Mouse (Mus musculus): ENCODE results near the gene Cdk20. TPM values are rescaled to one million over a fixed set of nuclear protein-coding genes. Genes with fewer than 3 reads are reported as not detected.

Gene Cdk20
- polyA plus RNA-seq, 2 experiments, result 2.7 to 3.6 TPM

DNA sequence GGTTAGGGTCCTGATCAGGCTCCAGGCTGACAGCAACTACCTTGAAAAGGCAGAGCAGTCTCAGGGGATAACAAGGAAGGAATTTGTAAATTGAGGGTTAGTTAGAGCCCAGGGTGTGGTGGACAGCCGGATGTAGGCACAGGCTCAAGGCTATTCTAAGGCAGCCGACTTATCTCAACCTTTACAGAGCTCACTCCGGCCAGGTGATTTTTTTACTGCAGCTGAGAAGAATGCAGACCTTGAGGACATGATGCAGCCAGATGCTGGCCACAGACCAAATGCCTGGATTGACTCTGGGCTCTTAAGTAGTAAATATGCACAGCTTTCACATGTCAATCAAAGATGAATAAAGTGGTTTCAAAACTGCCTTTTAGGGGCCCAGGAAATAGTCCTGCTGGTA is 10.7 kb upstream of the Cdk20 start:
- no peak for ATAC-seq (ENCODE audit: insufficient read depth)
- H3K36me3 ChIP-seq (replicated peaks; ENCODE audit: control insufficient read depth, insufficient read depth, low read depth), result no peaks in the 10 kb centered on the region
- no peak overlapping the region for H3K4me2 ChIP-seq (ENCODE audit: low read depth)
- peaks cover 0 to 2% of the 10 kb centered on the region in 2 experiments; a peak in 1 of 4 replicates for H3K4me1 ChIP-seq (replicated peaks; ENCODE audit: control insufficient read depth in 2 of 2, insufficient read depth in 2 of 2, low read length in 1 of 2)
- H3K4me3 ChIP-seq (ENCODE audit: insufficient read depth in 1 of 2, low read depth in 2 of 2, low read length in 2 of 2), result no peak overlapping the region
- H3K27me3 ChIP-seq (ENCODE audit: control insufficient read depth, insufficient read depth, low read length), result no peaks in the 10 kb centered on the region
- H3K9ac ChIP-seq (replicated peaks), result no peak overlapping the region
- no peaks in the 10 kb centered on the region for H3K9me3 ChIP-seq (ENCODE audit: control insufficient read depth, low read length)
- no peak for DNase-seq (ENCODE audit: low read depth in 3 of 3, low spot score in 3 of 3)
- TF ChIP-seq CTCF (IDR thresholded peaks at IDR 0.05; ENCODE audit: low read depth) (no peak), EP300 (IDR thresholded peaks at IDR 0.05; ENCODE audit: low read depth) (no peak)
- 31% methylated on average over 3 of the region's 3 CpGs for WGBS (ENCODE audit: insufficient replicate concordance)
- no peak overlapping the region for H3K27ac ChIP-seq

DNA sequence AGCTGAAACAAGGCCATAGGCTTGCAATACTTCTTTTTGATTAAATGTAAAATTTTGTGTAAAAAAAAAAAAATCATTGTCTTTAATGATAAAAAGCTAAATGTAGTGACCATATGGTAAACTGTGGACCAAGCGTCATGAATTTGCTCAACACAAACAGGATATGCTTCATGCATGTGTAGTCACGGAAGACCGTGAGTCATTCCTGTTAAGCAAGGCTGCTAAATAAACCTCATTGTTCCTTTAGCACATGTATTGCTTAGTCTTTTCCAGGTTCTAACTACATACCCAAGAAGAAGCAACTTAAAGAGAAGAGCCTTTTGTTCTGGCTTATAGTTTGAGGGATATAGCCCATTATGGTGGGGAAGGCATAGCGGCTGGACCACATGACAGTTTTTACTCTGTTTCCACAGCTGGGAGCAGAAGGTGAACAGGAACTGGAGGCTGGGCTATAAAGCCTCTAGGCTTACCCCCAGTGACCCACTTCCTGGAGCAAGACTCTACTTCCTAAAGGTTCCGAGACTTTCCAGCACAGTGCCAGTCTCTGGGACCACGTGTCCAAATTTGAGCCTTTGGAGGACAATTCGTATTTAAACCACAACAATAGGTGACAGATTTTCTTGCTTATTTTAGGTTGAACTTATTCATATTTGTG is 10.0 kb upstream of the Cdk20 start:
- TF ChIP-seq CTCF (IDR thresholded peaks at IDR 0.05; ENCODE audit: low read depth) (no peak), EP300 (IDR thresholded peaks at IDR 0.05; ENCODE audit: low read depth) (no peak)
- 71% methylated on average over 7 of the region's 7 CpGs for WGBS (ENCODE audit: insufficient replicate concordance)
- Histone ChIP-seq H3K27me3 (ENCODE audit: control insufficient read depth, insufficient read depth, low read length) (no peaks in the 10 kb centered on the region), H3K9me3 (ENCODE audit: control insufficient read depth, low read length) (no peaks in the 10 kb centered on the region), H3K9ac (replicated peaks) (no peak overlapping the region), H3K4me2 (ENCODE audit: low read depth) (no peak overlapping the region), H3K4me3 (ENCODE audit: insufficient read depth in 1 of 2, low read depth in 2 of 2, low read length in 2 of 2) (no peak overlapping the region), H3K36me3 (replicated peaks; ENCODE audit: control insufficient read depth, insufficient read depth, low read depth) (no peaks in the 10 kb centered on the region), H3K27ac (no peak overlapping the region), H3K4me1 (replicated peaks; ENCODE audit: control insufficient read depth in 2 of 2, insufficient read depth in 2 of 2, low read length in 1 of 2) (peaks cover 0 to 2% of the 10 kb centered on the region in 2 experiments; a peak in 1 of 4 replicates)
- no peak for ATAC-seq (ENCODE audit: insufficient read depth)
- no peak for DNase-seq (ENCODE audit: low read depth in 3 of 3, low spot score in 3 of 3)

DNA sequence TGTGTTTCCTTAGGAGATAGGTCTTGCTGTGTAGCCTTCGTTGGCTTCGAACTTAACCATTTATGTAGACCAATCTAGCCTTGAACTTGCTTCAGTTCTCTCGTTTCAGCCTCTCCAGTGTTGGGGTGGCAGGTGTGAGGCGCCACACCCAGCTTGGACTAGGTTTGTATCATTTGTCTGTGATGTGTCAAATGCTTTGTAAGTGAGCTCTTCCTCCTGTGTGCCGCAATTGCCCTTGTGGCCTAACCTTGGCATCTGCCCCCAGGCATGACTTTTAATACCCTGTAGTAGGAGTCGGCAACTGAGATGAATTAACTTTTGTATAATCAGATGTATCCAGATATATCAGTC is 9.5 kb upstream of the Cdk20 start:
- peaks cover 0 to 2% of the 10 kb centered on the region in 2 experiments; a peak in 1 of 4 replicates for H3K4me1 ChIP-seq (replicated peaks; ENCODE audit: control insufficient read depth in 2 of 2, insufficient read depth in 2 of 2, low read length in 1 of 2)
- no peak for TF ChIP-seq CTCF (IDR thresholded peaks at IDR 0.05; ENCODE audit: low read depth)
- TF ChIP-seq EP300 (IDR thresholded peaks at IDR 0.05; ENCODE audit: low read depth), result no peak
- no peak overlapping the region for H3K4me3 ChIP-seq (ENCODE audit: insufficient read depth in 1 of 2, low read depth in 2 of 2, low read length in 2 of 2)
- no peaks in the 10 kb centered on the region for H3K36me3 ChIP-seq (replicated peaks; ENCODE audit: control insufficient read depth, insufficient read depth, low read depth)
- H3K9me3 ChIP-seq (ENCODE audit: control insufficient read depth, low read length), result no peaks in the 10 kb centered on the region
- WGBS (ENCODE audit: insufficient replicate concordance), result 77% methylated on average over 6 of the region's 6 CpGs
- H3K27me3 ChIP-seq (ENCODE audit: control insufficient read depth, insufficient read depth, low read length), result no peaks in the 10 kb centered on the region
- no peak overlapping the region for H3K9ac ChIP-seq (replicated peaks)
- ATAC-seq (ENCODE audit: insufficient read depth) (no peak), DNase-seq (ENCODE audit: low read depth in 3 of 3, low spot score in 3 of 3) (no peak)
- no peak overlapping the region for H3K27ac ChIP-seq
- no peak overlapping the region for H3K4me2 ChIP-seq (ENCODE audit: low read depth)

DNA sequence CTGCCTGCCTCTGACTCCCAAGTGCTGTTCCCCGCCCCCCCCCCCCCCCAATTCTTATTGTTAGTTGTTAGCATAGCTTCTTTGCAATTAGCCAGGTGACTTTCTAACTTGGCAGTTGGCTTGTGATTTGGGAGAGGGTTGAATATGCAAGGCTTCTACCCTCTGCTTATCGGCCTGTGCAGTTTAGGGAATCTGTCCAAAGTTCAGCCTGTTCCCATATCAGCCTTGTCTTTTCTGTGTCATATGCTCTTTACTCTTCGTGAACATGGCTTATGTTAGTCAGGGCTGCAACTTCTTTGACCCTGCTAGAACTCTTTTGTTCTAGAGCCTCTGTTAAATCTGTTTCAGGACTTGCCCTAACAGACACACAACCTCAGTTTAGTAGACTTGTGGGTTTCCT is 7.8 kb upstream of the Cdk20 start:
- 34% methylated on average over 3 of the region's 3 CpGs for WGBS (ENCODE audit: insufficient replicate concordance)
- Histone ChIP-seq H3K4me2 (ENCODE audit: low read depth) (no peak overlapping the region), H3K36me3 (replicated peaks; ENCODE audit: control insufficient read depth, insufficient read depth, low read depth) (no peaks in the 10 kb centered on the region), H3K27me3 (ENCODE audit: control insufficient read depth, insufficient read depth, low read length) (no peaks in the 10 kb centered on the region), H3K9me3 (ENCODE audit: control insufficient read depth, low read length) (no peaks in the 10 kb centered on the region), H3K9ac (replicated peaks) (no peak overlapping the region), H3K27ac (no peak overlapping the region), H3K4me1 (replicated peaks; ENCODE audit: control insufficient read depth in 2 of 2, insufficient read depth in 2 of 2, low read length in 1 of 2) (peaks cover 0 to 2% of the 10 kb centered on the region in 2 experiments; a peak in 1 of 4 replicates), H3K4me3 (ENCODE audit: insufficient read depth in 1 of 2, low read depth in 2 of 2, low read length in 2 of 2) (no peak overlapping the region)
- TF ChIP-seq EP300 (IDR thresholded peaks at IDR 0.05; ENCODE audit: low read depth), result no peak
- TF ChIP-seq CTCF (IDR thresholded peaks at IDR 0.05; ENCODE audit: low read depth), result no peak
- no peak for ATAC-seq (ENCODE audit: insufficient read depth)
- no peak for DNase-seq (ENCODE audit: low read depth in 3 of 3, low spot score in 3 of 3)

DNA sequence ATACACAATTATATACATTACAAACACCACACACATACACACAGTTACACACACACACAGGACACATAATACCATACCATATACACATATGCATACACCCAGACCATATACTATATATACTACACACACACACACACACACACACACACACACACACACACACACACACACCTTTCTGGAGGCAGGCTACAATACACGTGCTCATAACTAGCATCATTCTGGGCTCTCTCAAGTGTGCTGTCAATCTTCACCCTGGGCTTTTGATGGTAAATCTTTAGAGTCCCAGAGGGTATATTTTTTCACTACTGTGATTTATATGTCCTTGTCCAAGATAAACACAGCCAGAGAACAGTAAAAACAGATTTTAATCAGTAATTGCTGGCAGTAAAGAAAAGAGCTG is 6.8 kb upstream of the Cdk20 start:
- DNase-seq (ENCODE audit: low read depth in 3 of 3, low spot score in 3 of 3) (no peak), ATAC-seq (ENCODE audit: insufficient read depth) (no peak)
- TF ChIP-seq EP300 (IDR thresholded peaks at IDR 0.05; ENCODE audit: low read depth) (no peak), CTCF (IDR thresholded peaks at IDR 0.05; ENCODE audit: low read depth) (no peak)
- Histone ChIP-seq H3K36me3 (replicated peaks; ENCODE audit: control insufficient read depth, insufficient read depth, low read depth) (no peaks in the 10 kb centered on the region), H3K27ac (no peak overlapping the region), H3K27me3 (ENCODE audit: control insufficient read depth, insufficient read depth, low read length) (no peaks in the 10 kb centered on the region), H3K9ac (replicated peaks) (no peak overlapping the region), H3K4me2 (ENCODE audit: low read depth) (no peak overlapping the region), H3K4me3 (ENCODE audit: insufficient read depth in 1 of 2, low read depth in 2 of 2, low read length in 2 of 2) (no peak overlapping the region), H3K9me3 (ENCODE audit: control insufficient read depth, low read length) (no peaks in the 10 kb centered on the region), H3K4me1 (replicated peaks; ENCODE audit: control insufficient read depth in 2 of 2, insufficient read depth in 2 of 2, low read length in 1 of 2) (peaks cover 0 to 2% of the 10 kb centered on the region in 2 experiments; a peak in 1 of 4 replicates)
- 53% methylated on average over 1 of the region's 1 CpGs for WGBS (ENCODE audit: insufficient replicate concordance)

All from liver, embryonic 14.5 days (tissue).